Mouse (Mus musculus): ENCODE measurements around the gene Fam243. TPM values are rescaled to one million over a fixed set of nuclear protein-coding genes. Genes with fewer than 3 reads are reported as not detected.

The Fam243 gene
- not detected for polyA plus RNA-seq (2012; fragmentation: generic; extraction: Trizol)

GRCm38 (mm10) chr16:92321341-92321740 is at the start of gene Fam243:
TSS of gene Fam243 (minus strand) at chr16:92321441.

GRCm38 (mm10) chr16:92359229-92359628 is 38.0 kb upstream of the Fam243 start, which contains the start of gene Kcne1:
TSS of gene Kcne1 (minus strand) at chr16:92359468.

GRCm38 (mm10) chr16:92300649-92301411 is 20.4 kb downstream of the Fam243 start, which contains the start of gene Smim11:
TSS of gene Smim11 (plus strand) at chr16:92301286.

GRCm38 (mm10) chr16:92292101-92292500 is 29.1 kb downstream of the Fam243 start, which contains the start of gene Kcne2:
TSS of gene Kcne2 (plus strand) at chr16:92292389.

Other genes starting within 250 kb of the Fam243 start
- gene Kcne2, start 29.1 kb downstream of the Fam243 start, polyA plus RNA-seq (2012; fragmentation: generic; extraction: Trizol): under 1 TPM in 1 of 2 experiments, not detected in 1; 0.05 TPM
- gene Smim11, start 20.2 kb downstream of the Fam243 start, polyA plus RNA-seq (2012; fragmentation: generic; extraction: Trizol): 100 to 1,000 TPM in 1 of 2 experiments, 10 to 100 TPM in 1; 70.2 to 175 TPM
- not detected for gene Kcne1, start 38.0 kb upstream of the Fam243 start, polyA plus RNA-seq (2012; fragmentation: generic; extraction: Trizol)
- 10 to 100 TPM in 1 of 2 experiments, 1 to 10 TPM in 1; 7.0 to 15.4 TPM for gene Rcan1, start 149.4 kb upstream of the Fam243 start, polyA plus RNA-seq (2012; fragmentation: generic; extraction: Trizol)
- gene Clic6, start 164.3 kb upstream of the Fam243 start, polyA plus RNA-seq (2012; fragmentation: generic; extraction: Trizol): not detected